Mouse (Mus musculus): ENCODE results near the gene Agps. TPM values are rescaled to one million over a fixed set of nuclear protein-coding genes. Genes with fewer than 3 reads are reported as not detected.

The Agps gene
- 10 to 100 TPM; 28.4 to 34.1 TPM for total RNA-seq (2021)
- long read RNA-seq, experiment 1, full-length matches to known transcripts, result 17 of 22 reads
- long read RNA-seq, experiment 1, partial matches to known transcripts, result 0 of 22 reads
- long read RNA-seq, experiment 1, other reads (novel, unspliced or antisense), result 5 of 22 reads
- long read RNA-seq, experiment 2, full-length matches to known transcripts, result 56 of 64 reads
- long read RNA-seq, experiment 2, partial matches to known transcripts, result 5 of 64 reads
- long read RNA-seq, experiment 2, other reads (novel, unspliced or antisense), result 3 of 64 reads

- peak; percentile 87 to 90 for DNase-seq (ENCODE audit: low spot score in 2 of 2)
Measured at GRCm38 (mm10) chr2:75831881-75832633, at the start of gene Agps. Gene Agps (plus strand): TSS chr2:75832177.

- DNase-seq (ENCODE audit: low spot score in 2 of 2), result no peak
Measured at GRCm38 (mm10) chr2:75786075-75786474, 45.9 kb upstream of the Agps start.

GRCm38 (mm10) chr2:75788511-75788910, 43.5 kb upstream of the Agps start:
- DNase-seq (ENCODE audit: low spot score in 2 of 2), result no peak

GRCm38 (mm10) chr2:75789959-75790523, 41.9 kb upstream of the Agps start:
- DNase-seq (ENCODE audit: low spot score in 2 of 2), result no peak

- no peak for DNase-seq (ENCODE audit: low spot score in 2 of 2)
Measured at GRCm38 (mm10) chr2:75791561-75792308, 40.2 kb upstream of the Agps start.

GRCm38 (mm10) chr2:75792377-75793203, 39.4 kb upstream of the Agps start:
- no peak for DNase-seq (ENCODE audit: low spot score in 2 of 2)

- DNase-seq (ENCODE audit: low spot score in 2 of 2), result no peak
Measured at GRCm38 (mm10) chr2:75796181-75796580, 35.8 kb upstream of the Agps start.

GRCm38 (mm10) chr2:75798434-75798970, 33.5 kb upstream of the Agps start:
- no peak for DNase-seq (ENCODE audit: low spot score in 2 of 2)

- DNase-seq (ENCODE audit: low spot score in 2 of 2), result no peak
Measured at GRCm38 (mm10) chr2:75805767-75806166, 26.2 kb upstream of the Agps start.

GRCm38 (mm10) chr2:75806891-75807290, 25.1 kb upstream of the Agps start:
- no peak for DNase-seq (ENCODE audit: low spot score in 2 of 2)

- DNase-seq (ENCODE audit: low spot score in 2 of 2), result no peak
Measured at GRCm38 (mm10) chr2:75807460-75807859, 24.5 kb upstream of the Agps start.

GRCm38 (mm10) chr2:75814880-75815279, 17.1 kb upstream of the Agps start:
- no peak for DNase-seq (ENCODE audit: low spot score in 2 of 2)

GRCm38 (mm10) chr2:75815521-75815920, 16.5 kb upstream of the Agps start:
- DNase-seq (ENCODE audit: low spot score in 2 of 2), result no peak

- DNase-seq (ENCODE audit: low spot score in 2 of 2), result no peak
Measured at GRCm38 (mm10) chr2:75816673-75817072, 15.3 kb upstream of the Agps start.

- DNase-seq (ENCODE audit: low spot score in 2 of 2), result no peak
Measured at GRCm38 (mm10) chr2:75818719-75819118, 13.3 kb upstream of the Agps start.

- no peak for DNase-seq (ENCODE audit: low spot score in 2 of 2)
Measured at GRCm38 (mm10) chr2:75819796-75820195, 12.2 kb upstream of the Agps start.

- DNase-seq (ENCODE audit: low spot score in 2 of 2), result no peak
Measured at GRCm38 (mm10) chr2:75821971-75822751, 9.8 kb upstream of the Agps start.

GRCm38 (mm10) chr2:75823736-75824135, 8.2 kb upstream of the Agps start:
- no peak for DNase-seq (ENCODE audit: low spot score in 2 of 2)

- no peak for DNase-seq (ENCODE audit: low spot score in 2 of 2)
Measured at GRCm38 (mm10) chr2:75824144-75824543, 7.8 kb upstream of the Agps start.

GRCm38 (mm10) chr2:75824846-75825245, 7.1 kb upstream of the Agps start:
- DNase-seq (ENCODE audit: low spot score in 2 of 2), result no peak

Measured in adrenal gland, adult 18-20 months (tissue).